Mouse (Mus musculus): ENCODE measurements around the gene Erbb2. TPM values are rescaled to one million over a fixed set of nuclear protein-coding genes. Genes with fewer than 3 reads are reported as not detected.

Gene Erbb2
- polyA plus RNA-seq, 1 experiment from 2014 or later = 49.6 TPM

DNA sequence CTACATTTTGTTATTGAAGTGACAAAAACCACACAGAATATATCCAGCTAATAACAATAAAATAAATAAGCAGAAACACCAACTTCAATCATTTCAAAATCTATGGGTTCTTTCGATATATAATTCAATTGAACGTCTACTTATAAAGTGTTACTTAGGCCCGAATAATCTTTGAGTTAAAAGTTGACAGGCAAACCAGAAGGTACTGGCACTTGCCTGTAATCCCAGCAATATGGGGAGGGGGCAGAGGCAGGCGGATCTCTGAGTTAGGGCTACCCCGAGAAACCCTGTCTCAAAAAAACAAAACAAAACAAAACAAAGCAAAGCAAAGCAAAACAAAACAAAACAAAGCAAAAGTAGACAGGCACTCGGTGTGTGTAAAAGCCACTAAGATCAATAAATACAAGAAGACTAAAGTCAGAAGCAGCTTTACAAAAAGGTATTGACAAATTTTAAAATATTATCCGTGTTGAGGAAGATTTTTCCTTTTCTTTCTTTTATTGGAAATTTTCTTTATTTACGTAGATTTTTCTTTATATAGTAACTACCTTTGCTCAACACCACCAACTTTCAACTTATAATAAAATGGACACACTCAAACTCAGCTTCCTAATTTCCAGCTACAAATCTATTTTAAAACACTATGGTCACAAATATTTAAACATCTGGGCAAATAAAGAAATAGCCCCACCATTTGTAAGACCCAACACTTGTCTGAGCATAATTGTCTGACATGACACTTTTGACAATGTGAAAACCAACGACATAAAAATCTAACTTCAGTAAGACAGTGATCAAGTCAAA is 63.6 kb downstream of the Erbb2 start:
- Histone ChIP-seq H3K9me3 (no peaks in the 10 kb centered on the region), H3K9ac (no peak overlapping the region), H3K27ac (no peak overlapping the region), H3K36me3 (no peaks in the 10 kb centered on the region), H3K4me1 (peaks cover 12% of the 10 kb centered on the region; the same call in 1 of the 2 replicates), H3K4me3 (no peak overlapping the region), H3K27me3 (no peaks in the 10 kb centered on the region), H3K4me2 (no peak overlapping the region)
- 90% methylated on average over 9 of the region's 9 CpGs for WGBS
- no peak for ATAC-seq (ENCODE audit: insufficient number of reproducible peaks, insufficient read depth, low FRiP score, low TSS enrichment, low read depth)

DNA sequence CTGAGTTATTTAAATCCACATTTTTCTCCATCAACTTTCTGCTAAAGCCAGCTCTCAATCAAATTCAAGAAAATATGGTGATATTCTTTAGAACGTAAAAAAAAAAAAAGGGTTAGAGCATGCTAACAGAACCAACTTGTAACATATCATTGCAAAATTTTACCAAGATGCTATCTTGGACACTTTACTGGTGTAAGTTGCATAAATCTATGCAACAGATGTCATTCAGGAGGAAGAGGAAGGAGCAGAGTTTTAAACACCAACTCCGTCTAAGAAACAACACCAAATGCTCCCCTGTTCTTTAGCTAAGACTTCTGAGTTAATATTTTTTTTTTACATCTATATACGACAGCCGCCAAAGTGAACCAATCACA is 64.2 kb downstream of the Erbb2 start:
- Histone ChIP-seq H3K9ac (no peak overlapping the region), H3K36me3 (no peaks in the 10 kb centered on the region), H3K4me1 (peaks cover 10% of the 10 kb centered on the region; the same call in 1 of the 2 replicates), H3K4me3 (no peak overlapping the region), H3K9me3 (no peaks in the 10 kb centered on the region), H3K27ac (no peak overlapping the region), H3K4me2 (no peak overlapping the region), H3K27me3 (no peaks in the 10 kb centered on the region)
- 79% methylated on average over 4 of the region's 4 CpGs for WGBS
- ATAC-seq (ENCODE audit: insufficient number of reproducible peaks, insufficient read depth, low FRiP score, low TSS enrichment, low read depth) = no peak

- Histone ChIP-seq H3K4me1 (peaks cover 10% of the 10 kb centered on the region; the same call in 1 of the 2 replicates), H3K4me2 (no peak overlapping the region), H3K9ac (no peak overlapping the region), H3K27ac (no peak overlapping the region), H3K4me3 (no peak overlapping the region), H3K27me3 (no peaks in the 10 kb centered on the region), H3K9me3 (no peaks in the 10 kb centered on the region), H3K36me3 (no peaks in the 10 kb centered on the region)
- no peak for ATAC-seq (ENCODE audit: insufficient number of reproducible peaks, insufficient read depth, low FRiP score, low TSS enrichment, low read depth)
- 69% methylated on average over 14 of the region's 14 CpGs for WGBS
Observed at GRCm38 (mm10) chr11:98477011-98477701, 64.9 kb downstream of the Erbb2 start.

GRCm38 (mm10) chr11:98479026-98479939 is 67.0 kb downstream of the Erbb2 start:
- H3K4me2 ChIP-seq = no peak overlapping the region
- ATAC-seq (ENCODE audit: insufficient number of reproducible peaks, insufficient read depth, low FRiP score, low TSS enrichment, low read depth) = no peak
- H3K9ac ChIP-seq = no peak overlapping the region
- H3K36me3 ChIP-seq = no peaks in the 10 kb centered on the region
- H3K27ac ChIP-seq = no peak overlapping the region
- H3K9me3 ChIP-seq = no peaks in the 10 kb centered on the region
- H3K4me3 ChIP-seq = no peak overlapping the region
- 57% methylated on average over 13 of the region's 13 CpGs for WGBS
- H3K4me1 ChIP-seq = peaks cover 7% of the 10 kb centered on the region; the same call in 1 of the 2 replicates
- H3K27me3 ChIP-seq = no peaks in the 10 kb centered on the region; the same call in 1 of the 2 replicates

DNA sequence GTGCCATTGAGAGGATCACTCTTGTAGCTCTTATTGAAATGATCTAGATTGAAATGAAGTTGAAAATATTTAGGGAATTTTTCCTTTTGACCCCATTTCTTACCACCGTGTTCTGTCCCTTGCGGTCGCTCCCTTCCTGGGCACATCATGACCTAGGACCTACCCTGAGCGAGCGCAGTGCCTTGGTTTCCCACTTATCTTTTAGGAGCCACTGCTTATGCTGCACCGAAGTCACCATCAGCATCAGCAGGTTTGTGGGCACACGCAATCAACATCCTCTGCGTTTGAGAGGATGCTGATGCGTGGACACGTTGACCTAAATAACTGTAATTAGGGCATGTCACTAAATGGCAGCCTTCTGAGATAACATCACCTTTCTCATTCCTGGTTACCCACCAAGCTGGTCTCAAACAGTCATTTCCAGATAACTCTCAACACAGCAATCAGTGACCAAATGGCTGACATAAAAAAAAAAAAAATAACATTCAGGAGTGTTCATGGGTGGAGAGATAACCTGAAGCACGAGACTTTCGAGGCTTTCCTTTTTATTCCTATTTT is 67.7 kb downstream of the Erbb2 start:
- H3K36me3 ChIP-seq = no peaks in the 10 kb centered on the region
- no peaks in the 10 kb centered on the region for H3K9me3 ChIP-seq
- H3K27ac ChIP-seq = 0 out of 2 replicates have a peak overlapping the region, but pooled peaks have one; percentile 39
- no peak overlapping the region for H3K4me2 ChIP-seq
- no peaks in the 10 kb centered on the region; the same call in 1 of the 2 replicates for H3K27me3 ChIP-seq
- peaks cover 7% of the 10 kb centered on the region; the same call in 1 of the 2 replicates for H3K4me1 ChIP-seq
- no peak overlapping the region for H3K9ac ChIP-seq
- no peak overlapping the region for H3K4me3 ChIP-seq
- ATAC-seq (ENCODE audit: insufficient number of reproducible peaks, insufficient read depth, low FRiP score, low TSS enrichment, low read depth) = no peak
- WGBS = 81% methylated on average over 12 of the region's 12 CpGs

GRCm38 (mm10) chr11:98481231-98481630 is 69.0 kb downstream of the Erbb2 start:
- 35% methylated on average over 6 of the region's 6 CpGs for WGBS
- Histone ChIP-seq H3K4me2 (no peak overlapping the region), H3K9ac (no peak overlapping the region), H3K4me1 (peaks cover 7% of the 10 kb centered on the region; the same call in 1 of the 2 replicates), H3K27ac (no peak overlapping the region), H3K9me3 (no peaks in the 10 kb centered on the region), H3K4me3 (no peak overlapping the region), H3K27me3 (no peaks in the 10 kb centered on the region; the same call in 1 of the 2 replicates), H3K36me3 (no peaks in the 10 kb centered on the region)
- ATAC-seq (ENCODE audit: insufficient number of reproducible peaks, insufficient read depth, low FRiP score, low TSS enrichment, low read depth) = no peak

DNA sequence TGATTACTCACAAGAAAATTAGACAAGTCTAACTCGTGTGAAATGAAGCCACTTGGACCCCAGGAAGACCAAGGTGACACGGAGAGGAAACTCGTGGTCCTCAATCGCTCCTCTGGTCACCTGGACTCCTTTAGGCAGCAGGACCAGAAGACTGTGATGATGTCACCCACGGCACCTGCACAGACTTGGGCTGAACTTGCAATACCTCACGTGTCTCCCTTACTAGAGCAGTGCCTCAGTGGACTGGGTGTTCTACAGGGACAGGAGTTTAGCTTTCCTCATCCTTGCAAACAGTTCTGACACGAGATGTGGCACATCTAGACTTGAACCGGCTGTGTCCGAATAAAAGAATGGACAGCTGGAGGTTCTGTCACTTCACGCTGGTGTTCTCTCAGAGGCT is 69.8 kb downstream of the Erbb2 start:
- H3K9ac ChIP-seq = no peak overlapping the region
- no peaks in the 10 kb centered on the region; the same call in 1 of the 2 replicates for H3K27me3 ChIP-seq
- H3K4me1 ChIP-seq = peaks cover 7% of the 10 kb centered on the region; the same call in 1 of the 2 replicates
- no peak overlapping the region for H3K27ac ChIP-seq
- no peaks in the 10 kb centered on the region for H3K9me3 ChIP-seq
- H3K4me2 ChIP-seq = no peak overlapping the region
- no peaks in the 10 kb centered on the region for H3K36me3 ChIP-seq
- ATAC-seq (ENCODE audit: insufficient number of reproducible peaks, insufficient read depth, low FRiP score, low TSS enrichment, low read depth) = no peak
- H3K4me3 ChIP-seq = no peak overlapping the region
- WGBS = 87% methylated on average over 10 of the region's 10 CpGs

DNA sequence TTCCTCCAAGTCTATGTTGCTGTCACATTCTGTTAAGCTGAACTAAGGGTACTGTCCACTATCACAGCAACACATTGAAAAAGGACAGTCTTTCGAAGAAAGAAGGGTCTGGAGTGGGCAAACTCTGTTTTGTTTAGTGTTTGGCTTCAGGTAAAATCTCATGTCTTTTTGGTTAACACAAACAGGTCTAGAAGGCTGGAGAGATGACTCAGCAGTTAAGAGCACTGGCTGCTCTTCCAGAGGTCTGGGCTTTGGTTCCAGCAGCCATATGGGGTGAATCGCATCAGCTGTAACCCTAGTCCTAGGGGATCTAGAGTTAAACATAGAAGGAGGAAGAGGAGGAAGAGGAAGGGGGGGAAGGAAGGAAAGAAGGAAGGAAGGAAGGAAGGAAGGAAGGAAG is 73.5 kb downstream of the Erbb2 start:
- ATAC-seq (ENCODE audit: insufficient number of reproducible peaks, insufficient read depth, low FRiP score, low TSS enrichment, low read depth) = no peak
- Histone ChIP-seq H3K9me3 (no peaks in the 10 kb centered on the region), H3K4me1 (no peaks in the 10 kb centered on the region), H3K27me3 (peaks cover 2% of the 10 kb centered on the region; the same call in 1 of the 2 replicates), H3K9ac (no peak overlapping the region), H3K4me3 (no peak overlapping the region), H3K27ac (no peak overlapping the region), H3K4me2 (no peak overlapping the region), H3K36me3 (no peaks in the 10 kb centered on the region)
- whole genome bisulfite sequencing = 83% methylated on average over 2 of the region's 2 CpGs

Other genes starting within 250 kb of the Erbb2 start
- gene Med1, start 219.2 kb upstream of the Erbb2 start, polyA plus RNA-seq (2015; fragmentation: Nextera tagmentation; extraction: Ambion mirVana) = 78.3 and 78.4 TPM in 2 replicates
- gene Cdk12, start 209.4 kb upstream of the Erbb2 start, polyA plus RNA-seq (2015; fragmentation: Nextera tagmentation; extraction: Ambion mirVana) = 14.3 and 16.2 TPM in 2 replicates
- 0.17 and 0.48 TPM in 2 replicates for gene Neurod2, start 82.8 kb upstream of the Erbb2 start, polyA plus RNA-seq (2015; fragmentation: Nextera tagmentation; extraction: Ambion mirVana)
- gene Ppp1r1b, start 64.1 kb upstream of the Erbb2 start, polyA plus RNA-seq (2015; fragmentation: Nextera tagmentation; extraction: Ambion mirVana) = 1.2 and 2.0 TPM in 2 replicates
- 38.3 and 42.3 TPM in 2 replicates for gene Stard3, start 54.1 kb upstream of the Erbb2 start, polyA plus RNA-seq (2015; fragmentation: Nextera tagmentation; extraction: Ambion mirVana)
- gene Tcap, start 28.7 kb upstream of the Erbb2 start, polyA plus RNA-seq (2015; fragmentation: Nextera tagmentation; extraction: Ambion mirVana) = 0.89 and 1.1 TPM in 2 replicates
- gene Pnmt, start 26.0 kb upstream of the Erbb2 start, polyA plus RNA-seq (2015; fragmentation: Nextera tagmentation; extraction: Ambion mirVana) = 0.45 and 1.3 TPM in 2 replicates
- gene Pgap3, start 12.0 kb upstream of the Erbb2 start, polyA plus RNA-seq (2015; fragmentation: Nextera tagmentation; extraction: Ambion mirVana) = 10.9 and 11.3 TPM in 2 replicates
- gene Mien1, start 26.5 kb downstream of the Erbb2 start, polyA plus RNA-seq (2015; fragmentation: Nextera tagmentation; extraction: Ambion mirVana) = 78.0 and 90.7 TPM in 2 replicates
- gene Grb7, start 33.9 kb downstream of the Erbb2 start, polyA plus RNA-seq (2015; fragmentation: Nextera tagmentation; extraction: Ambion mirVana) = 12.4 and 12.5 TPM in 2 replicates
- gene Ikzf3, start 133.6 kb downstream of the Erbb2 start, polyA plus RNA-seq (2015; fragmentation: Nextera tagmentation; extraction: Ambion mirVana) = 0.27 and 0.58 TPM in 2 replicates
- gene Zpbp2, start 138.6 kb downstream of the Erbb2 start, polyA plus RNA-seq (2015; fragmentation: Nextera tagmentation; extraction: Ambion mirVana) = not detected in 2 replicates
- gene Ormdl3, start 174.9 kb downstream of the Erbb2 start, polyA plus RNA-seq (2015; fragmentation: Nextera tagmentation; extraction: Ambion mirVana) = 69.4 and 71.9 TPM in 2 replicates
- gene Lrrc3c, start 185.8 kb downstream of the Erbb2 start, polyA plus RNA-seq (2015; fragmentation: Nextera tagmentation; extraction: Ambion mirVana) = not detected in 2 replicates
- gene Gm12355, start 213.2 kb downstream of the Erbb2 start, polyA plus RNA-seq (2015; fragmentation: Nextera tagmentation; extraction: Ambion mirVana) = 0.80 and 4.0 TPM in 2 replicates
- gene Gsdma3, start 213.9 kb downstream of the Erbb2 start, polyA plus RNA-seq (2015; fragmentation: Nextera tagmentation; extraction: Ambion mirVana) = not detected in 2 replicates
- gene Gsdma2, start 234.3 kb downstream of the Erbb2 start, polyA plus RNA-seq (2015; fragmentation: Nextera tagmentation; extraction: Ambion mirVana) = not detected in 2 replicates